Mouse (Mus musculus) G1E (cell line): Measurements from ENCODE around the gene Rbbp6.

ENCODE experiments used
- CTCF ChIP-seq: IDR thresholded peaks from 2 replicates; pipeline ENCODE4 v1.5.1; 2012; ENCODE audit warnings: low read depth, low read length, inconsistent platforms, mixed read lengths
- GATA1 ChIP-seq: IDR thresholded peaks from 2 replicates; pipeline ENCODE4 v1.6.1; 2012; ENCODE audit warnings: borderline replicate concordance, low read length, inconsistent platforms, mixed read lengths

DNA sequence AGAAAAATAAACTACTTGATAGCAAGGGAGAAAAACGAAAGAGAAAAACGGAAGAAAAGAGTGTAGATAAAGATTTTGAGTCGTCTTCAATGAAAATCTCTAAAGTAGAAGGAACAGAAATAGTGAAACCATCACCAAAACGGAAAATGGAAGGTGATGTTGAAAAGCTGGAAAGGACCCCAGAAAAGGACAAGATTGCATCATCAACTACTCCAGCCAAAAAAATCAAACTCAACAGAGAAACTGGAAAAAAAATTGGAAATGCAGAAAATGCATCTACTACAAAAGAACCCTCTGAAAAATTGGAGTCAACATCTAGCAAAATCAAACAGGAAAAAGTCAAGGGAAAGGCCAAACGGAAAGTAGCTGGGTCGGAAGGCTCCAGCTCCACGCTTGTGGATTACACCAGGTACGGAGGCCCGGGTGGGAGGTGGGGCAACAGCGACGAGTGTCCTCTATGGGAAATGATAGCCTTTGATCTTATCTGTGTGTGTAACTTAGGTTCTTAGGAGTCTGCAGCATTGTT is 34.4 kb downstream of the Rbbp6 start:
- TF ChIP-seq CTCF (no peak), GATA1 (no peak)
